Mouse (Mus musculus): ENCODE measurements around the gene Prdm9.

Prdm9 gene

GRCm38 (mm10) chr17:15526986-15527810 is 37.0 kb downstream of the Prdm9 start, which contains the start of gene Pdcd2:
TSS of gene Pdcd2 (minus strand) at chr17:15527301.
- peak; percentile 96 for DNase-seq (ENCODE audit: low spot score)

GRCm38 (mm10) chr17:15526304-15526703 is 37.9 kb downstream of the Prdm9 start:
- no peak for DNase-seq (ENCODE audit: low spot score)

GRCm38 (mm10) chr17:15518766-15519165 is 45.4 kb downstream of the Prdm9 start:
- DNase-seq (ENCODE audit: low spot score): no peak

- DNase-seq (ENCODE audit: low spot score): no peak
Measured at GRCm38 (mm10) chr17:15518186-15518585, 46.0 kb downstream of the Prdm9 start.

- no peak for DNase-seq (ENCODE audit: low spot score)
Measured at GRCm38 (mm10) chr17:15517776-15518175, 46.4 kb downstream of the Prdm9 start.

GRCm38 (mm10) chr17:15510694-15511093 is 53.5 kb downstream of the Prdm9 start:
- DNase-seq (ENCODE audit: low spot score): no peak

GRCm38 (mm10) chr17:15499656-15500394 is 64.3 kb downstream of the Prdm9 start, which contains the start of the genes Psmb1 and Tbp:
TSS of gene Psmb1 (minus strand) at chr17:15499751.
TSS of gene Tbp (plus strand) at chr17:15499888.
- peak; percentile 97 for DNase-seq (ENCODE audit: low spot score)

GRCm38 (mm10) chr17:15498753-15499113 is 65.4 kb downstream of the Prdm9 start:
- DNase-seq (ENCODE audit: low spot score): no peak

GRCm38 (mm10) chr17:15497882-15498752 is 66.0 kb downstream of the Prdm9 start:
- DNase-seq (ENCODE audit: low spot score): peak; percentile 96
